Mouse (Mus musculus): ENCODE data around the gene Evi2a. TPM values are rescaled to one million over a fixed set of nuclear protein-coding genes. Genes with fewer than 3 reads are reported as not detected.

Evi2a gene
- polyA plus RNA-seq, 1 experiment from 2014 or later = 2.7 TPM

GRCm38 (mm10) chr11:79524310-79524575, 6.2 kb downstream of the Evi2a start:
- no peaks in the 10 kb centered on the region for H3K27me3 ChIP-seq (replicated peaks)
- H3K36me3 ChIP-seq = peaks cover 11% of the 10 kb centered on the region
- no peak overlapping the region for H3K4me2 ChIP-seq
- peaks cover 20% of the 10 kb centered on the region for H3K4me1 ChIP-seq
- WGBS = 85% methylated on average over 1 of the region's 1 CpGs
- H3K27ac ChIP-seq (replicated peaks) = no peak overlapping the region
- no peak for ATAC-seq (ENCODE audit: extremely low read depth, insufficient number of reproducible peaks, low FRiP score, low TSS enrichment)
- H3K9ac ChIP-seq = no peak overlapping the region
- H3K9me3 ChIP-seq = no peaks in the 10 kb centered on the region
- no peak overlapping the region for H3K4me3 ChIP-seq

DNA sequence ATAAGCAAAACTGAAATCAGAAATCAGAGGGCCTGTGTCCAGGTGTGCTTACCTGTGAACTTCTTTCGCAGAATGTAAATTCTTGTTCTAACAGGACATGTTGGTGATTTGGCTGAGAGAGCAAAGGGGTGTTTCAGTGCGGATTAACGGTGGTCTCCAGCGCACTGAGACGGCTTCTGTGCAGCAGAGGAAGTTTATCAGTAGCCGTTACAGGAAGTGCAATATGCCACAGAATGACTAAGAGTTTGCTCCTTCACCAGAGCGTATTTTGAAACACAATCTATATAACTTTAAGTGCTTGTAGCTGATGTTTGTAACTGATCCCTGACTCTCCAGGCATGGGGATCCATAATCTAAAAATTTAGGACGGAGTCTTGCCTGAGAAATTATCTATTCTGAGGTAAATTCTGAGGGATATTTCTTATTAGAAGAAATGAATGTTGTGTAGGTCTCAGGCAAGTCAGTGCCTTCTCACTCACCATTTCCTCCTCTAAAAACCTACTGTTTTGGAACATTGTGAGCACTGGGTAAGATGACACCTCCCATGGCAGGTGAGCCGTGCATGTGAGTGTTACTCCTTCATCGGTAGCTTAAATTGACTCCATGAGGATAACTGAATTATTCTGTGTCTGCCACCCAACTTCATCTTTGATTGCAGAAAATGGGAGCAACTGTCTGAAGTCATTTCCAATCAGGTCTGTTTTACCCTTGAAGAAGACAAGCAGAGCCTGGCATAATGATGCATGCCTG, 6.7 kb downstream of the Evi2a start, which contains the start of gene Evi2b:
TSS of gene Evi2b (minus strand) at position 203 of the 750 bp plus-strand sequence.
- no peak for ATAC-seq (ENCODE audit: extremely low read depth, insufficient number of reproducible peaks, low FRiP score, low TSS enrichment)
- H3K27ac ChIP-seq (replicated peaks) = no peak within 1 kb of the TSS
- 68% methylated on average over 10 of the region's 10 CpGs for WGBS
- H3K4me2 ChIP-seq = no peak within 1 kb of the TSS
- peaks cover 20% of the 10 kb centered on the region for H3K4me1 ChIP-seq
- H3K4me3 ChIP-seq = no peak within 1 kb of the TSS
- no peaks in the 10 kb centered on the region for H3K9me3 ChIP-seq
- no peak within 1 kb of the TSS for H3K9ac ChIP-seq
- H3K27me3 ChIP-seq (replicated peaks) = no peaks in the 10 kb centered on the region
- peaks cover 9% of the 10 kb centered on the region for H3K36me3 ChIP-seq

DNA sequence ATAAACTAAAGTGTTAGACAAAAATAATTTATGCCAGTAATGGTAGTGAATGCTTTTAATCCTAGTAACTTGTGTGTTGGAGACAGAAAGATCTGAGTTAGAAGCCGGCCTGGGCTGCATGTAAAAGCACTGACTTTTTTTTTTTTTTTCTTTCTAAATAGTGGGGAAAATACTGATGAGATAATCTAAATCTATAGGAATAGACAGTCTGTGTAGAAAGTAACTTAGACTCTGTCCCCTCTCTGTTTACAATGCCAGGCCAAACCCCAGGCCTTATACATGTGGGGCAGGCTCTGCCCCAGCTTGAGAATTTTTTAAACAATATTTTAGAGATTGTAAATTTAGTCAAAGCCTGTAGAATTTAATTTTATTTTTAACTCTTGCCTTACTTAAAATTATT, 7.5 kb downstream of the Evi2a start:
- no peak for ATAC-seq (ENCODE audit: extremely low read depth, insufficient number of reproducible peaks, low FRiP score, low TSS enrichment)
- H3K4me1 ChIP-seq = peaks cover 20% of the 10 kb centered on the region
- 82% methylated on average over 1 of the region's 1 CpGs for WGBS
- no peak overlapping the region for H3K9ac ChIP-seq
- no peaks in the 10 kb centered on the region for H3K27me3 ChIP-seq (replicated peaks)
- peaks cover 1% of the 10 kb centered on the region for H3K36me3 ChIP-seq
- no peaks in the 10 kb centered on the region for H3K9me3 ChIP-seq
- no peak overlapping the region for H3K4me3 ChIP-seq
- H3K4me2 ChIP-seq = no peak overlapping the region
- no peak overlapping the region for H3K27ac ChIP-seq (replicated peaks)

- Histone ChIP-seq H3K4me3 (no peak overlapping the region), H3K4me1 (peaks cover 12% of the 10 kb centered on the region), H3K36me3 (no peaks in the 10 kb centered on the region), H3K9me3 (no peaks in the 10 kb centered on the region), H3K4me2 (no peak overlapping the region), H3K27me3 (replicated peaks) (no peaks in the 10 kb centered on the region), H3K27ac (replicated peaks) (no peak overlapping the region), H3K9ac (no peak overlapping the region)
- no peak for ATAC-seq (ENCODE audit: extremely low read depth, insufficient number of reproducible peaks, low FRiP score, low TSS enrichment)
Observed at GRCm38 (mm10) chr11:79521930-79522329, 8.5 kb downstream of the Evi2a start.

- Histone ChIP-seq H3K4me3 (no peak overlapping the region), H3K4me1 (0 out of 2 replicates have a peak, but pooled peaks cover 5% of the 10 kb centered on the region), H3K4me2 (no peak overlapping the region), H3K36me3 (peaks cover 2% of the 10 kb centered on the region; the same call in 1 of the 2 replicates), H3K9ac (no peak overlapping the region), H3K27me3 (replicated peaks) (no peaks in the 10 kb centered on the region), H3K27ac (replicated peaks) (no peak overlapping the region), H3K9me3 (no peaks in the 10 kb centered on the region)
- ATAC-seq (ENCODE audit: extremely low read depth, insufficient number of reproducible peaks, low FRiP score, low TSS enrichment) = no peak
Observed at GRCm38 (mm10) chr11:79520772-79521171, 9.6 kb downstream of the Evi2a start.

GRCm38 (mm10) chr11:79519878-79520291, 10.5 kb downstream of the Evi2a start:
- Histone ChIP-seq H3K4me3 (no peak overlapping the region), H3K4me2 (no peak overlapping the region), H3K9me3 (no peaks in the 10 kb centered on the region), H3K4me1 (0 out of 2 replicates have a peak, but pooled peaks cover 5% of the 10 kb centered on the region), H3K36me3 (peaks cover 7% of the 10 kb centered on the region; the same call in 1 of the 2 replicates), H3K27me3 (replicated peaks) (no peaks in the 10 kb centered on the region), H3K27ac (replicated peaks) (no peak overlapping the region), H3K9ac (no peak overlapping the region)
- no peak for ATAC-seq (ENCODE audit: extremely low read depth, insufficient number of reproducible peaks, low FRiP score, low TSS enrichment)
- WGBS = 76% methylated on average over 1 of the region's 1 CpGs

DNA sequence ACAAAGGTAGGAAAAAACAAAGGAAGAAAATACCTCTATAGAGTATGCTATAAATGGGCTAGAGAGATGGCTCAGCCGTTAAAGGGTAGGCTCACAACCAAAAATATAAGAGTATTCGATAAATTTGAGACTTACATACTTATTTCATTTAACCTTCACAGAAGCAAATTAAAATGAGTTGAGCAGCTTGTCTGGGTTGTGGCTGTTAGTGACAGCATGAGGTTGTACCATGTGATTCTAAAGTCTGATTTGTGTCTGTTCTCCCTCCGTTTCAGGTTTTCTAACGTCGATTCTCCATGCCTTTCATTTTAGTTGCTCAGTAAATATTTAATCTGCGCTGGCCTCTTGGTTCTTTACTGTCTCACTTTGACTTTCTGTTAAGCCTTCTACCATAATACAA, 11.1 kb downstream of the Evi2a start:
- Histone ChIP-seq H3K4me3 (no peak overlapping the region), H3K4me2 (no peak overlapping the region), H3K27me3 (replicated peaks) (no peaks in the 10 kb centered on the region), H3K27ac (replicated peaks) (no peak overlapping the region), H3K9me3 (no peaks in the 10 kb centered on the region), H3K36me3 (peaks cover 7% of the 10 kb centered on the region; the same call in 1 of the 2 replicates), H3K9ac (no peak overlapping the region), H3K4me1 (0 out of 2 replicates have a peak, but pooled peaks cover 5% of the 10 kb centered on the region)
- no peak for ATAC-seq (ENCODE audit: extremely low read depth, insufficient number of reproducible peaks, low FRiP score, low TSS enrichment)
- 86% methylated on average over 6 of the region's 6 CpGs for WGBS

DNA sequence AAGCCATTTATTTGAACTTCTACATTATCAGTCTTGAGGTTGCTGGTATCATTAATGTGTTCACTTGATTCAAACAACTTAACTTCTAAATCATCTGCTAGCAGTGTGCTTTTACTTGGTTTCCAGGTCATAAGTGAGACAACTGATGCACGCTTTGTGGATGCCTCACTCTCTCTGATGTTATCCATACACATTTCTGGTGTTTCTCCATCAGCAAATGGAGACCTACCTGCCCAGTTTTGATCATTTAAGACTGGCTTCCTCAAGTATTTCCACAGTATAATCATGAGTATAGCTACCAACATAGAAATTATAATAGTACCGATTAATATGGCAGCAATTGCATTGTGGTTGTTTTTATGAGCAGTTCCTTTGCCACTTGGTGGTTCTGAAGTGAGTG, 14.6 kb downstream of the Evi2a start:
- H3K27me3 ChIP-seq (replicated peaks) = no peaks in the 10 kb centered on the region
- ATAC-seq (ENCODE audit: extremely low read depth, insufficient number of reproducible peaks, low FRiP score, low TSS enrichment) = no peak
- no peak overlapping the region for H3K27ac ChIP-seq (replicated peaks)
- no peak overlapping the region for H3K4me3 ChIP-seq
- no peak overlapping the region for H3K4me2 ChIP-seq
- no peaks in the 10 kb centered on the region for H3K4me1 ChIP-seq
- H3K36me3 ChIP-seq = peaks cover 7% of the 10 kb centered on the region; the same call in 1 of the 2 replicates
- no peak overlapping the region for H3K9ac ChIP-seq
- no peaks in the 10 kb centered on the region for H3K9me3 ChIP-seq
- WGBS = 93% methylated on average over 2 of the region's 2 CpGs

GRCm38 (mm10) chr11:79515331-79515730, 15.1 kb downstream of the Evi2a start:
- Histone ChIP-seq H3K4me2 (no peak overlapping the region), H3K9ac (no peak overlapping the region), H3K4me3 (no peak overlapping the region), H3K4me1 (no peaks in the 10 kb centered on the region), H3K9me3 (no peaks in the 10 kb centered on the region), H3K36me3 (peaks cover 7% of the 10 kb centered on the region; the same call in 1 of the 2 replicates), H3K27ac (replicated peaks) (no peak overlapping the region), H3K27me3 (replicated peaks) (no peaks in the 10 kb centered on the region)
- no peak for ATAC-seq (ENCODE audit: extremely low read depth, insufficient number of reproducible peaks, low FRiP score, low TSS enrichment)
- WGBS = 72% methylated on average over 6 of the region's 6 CpGs

- Histone ChIP-seq H3K4me2 (no peak overlapping the region), H3K4me3 (no peak overlapping the region), H3K4me1 (no peaks in the 10 kb centered on the region), H3K36me3 (peaks cover 7% of the 10 kb centered on the region; the same call in 1 of the 2 replicates), H3K27me3 (replicated peaks) (no peaks in the 10 kb centered on the region), H3K27ac (replicated peaks) (no peak overlapping the region), H3K9ac (no peak overlapping the region), H3K9me3 (no peaks in the 10 kb centered on the region)
- no peak for ATAC-seq (ENCODE audit: extremely low read depth, insufficient number of reproducible peaks, low FRiP score, low TSS enrichment)
- WGBS = 86% methylated on average over 3 of the region's 3 CpGs
Observed at GRCm38 (mm10) chr11:79511970-79512369, 18.4 kb downstream of the Evi2a start.

- WGBS = 87% methylated on average over 7 of the region's 7 CpGs
- ATAC-seq (ENCODE audit: extremely low read depth, insufficient number of reproducible peaks, low FRiP score, low TSS enrichment) = no peak
- H3K9me3 ChIP-seq = no peaks in the 10 kb centered on the region
- no peak overlapping the region for H3K4me3 ChIP-seq
- H3K36me3 ChIP-seq = no peaks in the 10 kb centered on the region
- H3K4me1 ChIP-seq = no peaks in the 10 kb centered on the region
- no peak overlapping the region for H3K27ac ChIP-seq (replicated peaks)
- H3K27me3 ChIP-seq (replicated peaks) = no peaks in the 10 kb centered on the region
- no peak overlapping the region for H3K9ac ChIP-seq
- no peak overlapping the region for H3K4me2 ChIP-seq
Observed at GRCm38 (mm10) chr11:79504506-79504905, 25.9 kb downstream of the Evi2a start.

DNA sequence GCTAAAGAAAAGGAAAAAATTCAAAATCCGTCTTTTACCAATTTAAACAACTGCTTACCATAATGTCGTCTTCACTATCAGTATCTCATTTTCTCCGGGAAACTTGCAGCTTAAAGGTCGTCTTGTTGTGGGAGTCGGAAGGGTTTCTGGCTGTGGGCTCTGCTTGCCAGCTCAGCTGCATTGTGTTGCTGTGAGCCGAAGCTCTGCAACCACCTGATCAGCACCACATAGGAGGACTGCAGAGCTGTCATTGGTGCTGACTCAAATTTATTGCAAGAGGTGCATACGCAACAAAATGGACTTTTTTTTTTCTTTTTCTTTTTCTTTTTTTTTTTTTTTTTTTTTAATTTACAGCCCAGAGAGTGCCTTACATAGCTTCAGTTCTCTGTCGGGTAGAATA, 26.6 kb downstream of the Evi2a start, which contains the start of gene Omg:
TSS of gene Omg (minus strand) at position 240 of the 400 bp plus-strand sequence.
- no peaks in the 10 kb centered on the region for H3K36me3 ChIP-seq
- no peaks in the 10 kb centered on the region for H3K4me1 ChIP-seq
- 54% methylated on average over 8 of the region's 8 CpGs for WGBS
- H3K4me3 ChIP-seq = no peak within 1 kb of the TSS
- no peak within 1 kb of the TSS for H3K9ac ChIP-seq
- no peak for ATAC-seq (ENCODE audit: extremely low read depth, insufficient number of reproducible peaks, low FRiP score, low TSS enrichment)
- no peak within 1 kb of the TSS for H3K27ac ChIP-seq (replicated peaks)
- H3K4me2 ChIP-seq = no peak within 1 kb of the TSS
- H3K9me3 ChIP-seq = no peaks in the 10 kb centered on the region
- H3K27me3 ChIP-seq (replicated peaks) = no peaks in the 10 kb centered on the region
